Mouse (Mus musculus): ENCODE results near the gene Ttc19. TPM values are rescaled to one million over a fixed set of nuclear protein-coding genes. Genes with fewer than 3 reads are reported as not detected.

Ttc19 gene
- polyA plus RNA-seq, 2 experiments: 16.7 TPM

- no peak for DNase-seq (ENCODE audit: low spot score)
Observed at GRCm38 (mm10) chr11:62263599-62263998, 17.7 kb upstream of the Ttc19 start.

GRCm38 (mm10) chr11:62264018-62264417 lies 17.3 kb upstream of the Ttc19 start:
- no peak for ATAC-seq (ENCODE audit: low FRiP score, low read depth)
- H3K9ac ChIP-seq (ENCODE audit: low read depth, low read length, severe bottlenecking): no peak overlapping the region
- peaks cover 12% of the 10 kb centered on the region for H3K36me3 ChIP-seq (ENCODE audit: control insufficient read depth, insufficient read depth, low read length)
- H3K4me1 ChIP-seq (ENCODE audit: control insufficient read depth, insufficient read depth, low read length): peaks cover 4% of the 10 kb centered on the region; the same call in 1 of the 2 replicates
- no peak for TF ChIP-seq POLR2A (IDR thresholded peaks at IDR 0.05; ENCODE audit: borderline replicate concordance, extremely low read depth, insufficient read depth, insufficient read length)
- no peak overlapping the region for H3K4me2 ChIP-seq (replicated peaks; ENCODE audit: low read depth, low read length, severe bottlenecking)
- no peak for DNase-seq (ENCODE audit: low spot score)
- WGBS: 63% methylated on average over 7 of the region's 7 CpGs
- no peak overlapping the region for H3K4me3 ChIP-seq (replicated peaks; ENCODE audit: low read length)
- H3K27ac ChIP-seq (replicated peaks; ENCODE audit: low read depth, low read length): no peak overlapping the region
- no peaks in the 10 kb centered on the region for H3K27me3 ChIP-seq (ENCODE audit: control insufficient read depth, insufficient read depth, low read length)
- no peaks in the 10 kb centered on the region for H3K9me3 ChIP-seq (ENCODE audit: control insufficient read depth, low read length)

More at GRCm38 (mm10) chr11:62263599-62263998, 17.7 kb upstream of the Ttc19 start:
- Histone ChIP-seq H3K36me3 (ENCODE audit: control insufficient read depth, insufficient read depth, low read length) (peaks cover 12% of the 10 kb centered on the region), H3K9me3 (ENCODE audit: control insufficient read depth, low read length) (no peaks in the 10 kb centered on the region), H3K4me2 (replicated peaks; ENCODE audit: low read depth, low read length, severe bottlenecking) (no peak overlapping the region), H3K27ac (replicated peaks; ENCODE audit: low read depth, low read length) (no peak overlapping the region), H3K9ac (ENCODE audit: low read depth, low read length, severe bottlenecking) (no peak overlapping the region), H3K4me1 (ENCODE audit: control insufficient read depth, insufficient read depth, low read length) (peaks cover 4% of the 10 kb centered on the region; the same call in 1 of the 2 replicates), H3K27me3 (ENCODE audit: control insufficient read depth, insufficient read depth, low read length) (no peaks in the 10 kb centered on the region), H3K4me3 (replicated peaks; ENCODE audit: low read length) (no peak overlapping the region)
- no peak for TF ChIP-seq POLR2A (IDR thresholded peaks at IDR 0.05; ENCODE audit: borderline replicate concordance, extremely low read depth, insufficient read depth, insufficient read length)
- no peak for ATAC-seq (ENCODE audit: low FRiP score, low read depth)
- WGBS: 89% methylated on average over 7 of the region's 7 CpGs

GRCm38 (mm10) chr11:62265642-62266041 lies 15.6 kb upstream of the Ttc19 start:
- Histone ChIP-seq H3K4me3 (replicated peaks; ENCODE audit: low read length) (no peak overlapping the region), H3K4me1 (ENCODE audit: control insufficient read depth, insufficient read depth, low read length) (no peaks in the 10 kb centered on the region), H3K9me3 (ENCODE audit: control insufficient read depth, low read length) (no peaks in the 10 kb centered on the region), H3K27ac (replicated peaks; ENCODE audit: low read depth, low read length) (no peak overlapping the region), H3K27me3 (ENCODE audit: control insufficient read depth, insufficient read depth, low read length) (no peaks in the 10 kb centered on the region), H3K4me2 (replicated peaks; ENCODE audit: low read depth, low read length, severe bottlenecking) (no peak overlapping the region), H3K9ac (ENCODE audit: low read depth, low read length, severe bottlenecking) (no peak overlapping the region), H3K36me3 (ENCODE audit: control insufficient read depth, insufficient read depth, low read length) (peaks cover 12% of the 10 kb centered on the region)
- WGBS: 78% methylated on average over 7 of the region's 7 CpGs
- TF ChIP-seq POLR2A (IDR thresholded peaks at IDR 0.05; ENCODE audit: borderline replicate concordance, extremely low read depth, insufficient read depth, insufficient read length): no peak
- no peak for DNase-seq (ENCODE audit: low spot score)
- no peak for ATAC-seq (ENCODE audit: low FRiP score, low read depth)

GRCm38 (mm10) chr11:62266466-62267214 lies 14.6 kb upstream of the Ttc19 start:
- H3K27me3 ChIP-seq (ENCODE audit: control insufficient read depth, insufficient read depth, low read length): no peaks in the 10 kb centered on the region
- H3K27ac ChIP-seq (replicated peaks; ENCODE audit: low read depth, low read length): no peak overlapping the region
- no peaks in the 10 kb centered on the region for H3K4me1 ChIP-seq (ENCODE audit: control insufficient read depth, insufficient read depth, low read length)
- WGBS: 76% methylated on average over 17 of the region's 17 CpGs
- ATAC-seq (ENCODE audit: low FRiP score, low read depth) (no peak), DNase-seq (ENCODE audit: low spot score) (no peak)
- H3K4me3 ChIP-seq (replicated peaks; ENCODE audit: low read length): no peak overlapping the region
- H3K4me2 ChIP-seq (replicated peaks; ENCODE audit: low read depth, low read length, severe bottlenecking): no peak overlapping the region
- TF ChIP-seq POLR2A (IDR thresholded peaks at IDR 0.05; ENCODE audit: borderline replicate concordance, extremely low read depth, insufficient read depth, insufficient read length): no peak
- peaks cover 12% of the 10 kb centered on the region for H3K36me3 ChIP-seq (ENCODE audit: control insufficient read depth, insufficient read depth, low read length)
- H3K9me3 ChIP-seq (ENCODE audit: control insufficient read depth, low read length): no peaks in the 10 kb centered on the region
- H3K9ac ChIP-seq (ENCODE audit: low read depth, low read length, severe bottlenecking): no peak overlapping the region

DNA sequence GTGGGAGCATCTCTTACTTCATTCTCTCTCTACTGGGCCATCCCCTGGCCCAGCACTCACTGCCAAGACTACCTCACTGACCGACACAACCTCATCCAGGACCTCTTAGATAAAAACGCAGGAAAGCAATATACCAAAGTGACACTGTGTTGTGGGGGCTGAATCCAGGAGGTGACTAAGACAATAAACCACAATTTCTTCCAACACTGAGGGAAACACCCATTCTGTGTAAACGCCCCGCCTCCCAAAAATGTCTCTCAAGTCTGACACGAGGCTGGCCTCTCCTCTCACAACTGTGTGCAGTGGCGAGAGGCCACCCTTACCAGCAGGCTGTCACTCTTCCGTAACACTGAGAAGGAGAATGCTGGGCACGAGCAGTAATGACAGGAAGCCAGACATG lies 12.9 kb upstream of the Ttc19 start:
- Histone ChIP-seq H3K36me3 (ENCODE audit: control insufficient read depth, insufficient read depth, low read length) (peaks cover 12% of the 10 kb centered on the region), H3K4me2 (replicated peaks; ENCODE audit: low read depth, low read length, severe bottlenecking) (no peak overlapping the region), H3K27ac (replicated peaks; ENCODE audit: low read depth, low read length) (no peak overlapping the region), H3K4me1 (ENCODE audit: control insufficient read depth, insufficient read depth, low read length) (no peaks in the 10 kb centered on the region), H3K4me3 (replicated peaks; ENCODE audit: low read length) (no peak overlapping the region), H3K9me3 (ENCODE audit: control insufficient read depth, low read length) (no peaks in the 10 kb centered on the region), H3K27me3 (ENCODE audit: control insufficient read depth, insufficient read depth, low read length) (no peaks in the 10 kb centered on the region), H3K9ac (ENCODE audit: low read depth, low read length, severe bottlenecking) (no peak overlapping the region)
- DNase-seq (ENCODE audit: low spot score): no peak
- ATAC-seq (ENCODE audit: low FRiP score, low read depth): no peak
- 66% methylated on average over 8 of the region's 8 CpGs for WGBS
- no peak for TF ChIP-seq POLR2A (IDR thresholded peaks at IDR 0.05; ENCODE audit: borderline replicate concordance, extremely low read depth, insufficient read depth, insufficient read length)

Measured in limb, embryonic 14.5 days (tissue).